Mouse (Mus musculus) forebrain, postnatal 0 days (tissue): ENCODE results near the gene Il1rapl2. TPM values are rescaled to one million over a fixed set of nuclear protein-coding genes. Genes with fewer than 3 reads are reported as not detected.

Source experiments
- ATAC-seq: fragments of 200-750 bp; cut with Nextera tagmentation; 2 replicates; pipeline ENCODE4 v1.8.0; 2017; ENCODE audit warnings: mild to moderate bottlenecking, moderate library complexity
- DNase-seq: peaks from one replicate; pipeline ENCODE4 v3.0.0-alpha.2; 2015
- H3K27ac ChIP-seq: fragments of 300-500 bp; sonication (generic); 2 replicates; pipeline ENCODE4 v1.5.1; 2014; ENCODE audit warnings: low read depth, mild to moderate bottlenecking, antibody characterized with exemption, low read length, moderate library complexity, mixed read lengths
- H3K27me3 ChIP-seq: fragments of 300-500 bp; sonication (generic); 2 replicates; pipeline ENCODE4 v1.6.1; 2014; ENCODE audit warnings: mild to moderate bottlenecking, low read length, mixed read lengths; ENCODE audit not compliant: insufficient read depth
- H3K36me3 ChIP-seq: fragments of 300-500 bp; sonication (generic); 2 replicates; pipeline ENCODE4 v1.6.1; 2014; ENCODE audit warnings: mild to moderate bottlenecking, moderate library complexity; ENCODE audit not compliant: insufficient read depth
- H3K4me1 ChIP-seq: fragments of 300-500 bp; sonication (generic); 2 replicates; pipeline ENCODE4 v1.6.1; 2014; ENCODE audit warnings: antibody characterized with exemption; ENCODE audit not compliant: insufficient read depth
- H3K4me2 ChIP-seq: fragments of 300-500 bp; sonication (generic); 2 replicates; pipeline ENCODE4 v1.6.1; 2014; ENCODE audit warnings: low read depth, mild to moderate bottlenecking, moderate library complexity
- H3K4me3 ChIP-seq: fragments of 300-500 bp; sonication (generic); 2 replicates; pipeline ENCODE4 v1.5.1; 2014; ENCODE audit warnings: low read depth, low read length, mixed read lengths
- H3K9ac ChIP-seq: fragments of 300-500 bp; sonication (generic); 2 replicates; pipeline ENCODE4 v1.6.1; 2014; ENCODE audit warnings: mild to moderate bottlenecking
- H3K9me3 ChIP-seq: fragments of 300-500 bp; sonication (generic); 2 replicates; pipeline ENCODE4 v1.6.1; 2016; ENCODE audit warnings: low read length
- CTCF ChIP-seq: sonication (generic); IDR thresholded peaks from 2 replicates; pipeline ENCODE4 v1.5.1; 2016; ENCODE audit warnings: antibody characterized with exemption, control low read depth, low read depth
- WGBS: fragments of 180-500 bp; shearing (Covaris S2); extraction: QIAGEN DNeasy Blood & Tissue Kit; methylation state at CpG from one replicate; pipeline ENCODE4 v1.1.7; 2014; 5-methylcytosine and 5-hydroxymethylcytosine counted together
- polyA plus RNA-seq: library from polyadenylated mRNA; unstranded; fragments of >200 nt; fragmentation: Nextera tagmentation; extraction: Ambion mirVana; gene quantifications from 2 replicates; pipeline ENCODE4 v1.2.1, GENCODE M21; 2015
- total RNA-seq: library from RNA; depleted of rRNA; stranded (reverse); fragments of >200 nt; gene quantifications from 2 replicates; pipeline ENCODE4 v1.2.3, GENCODE M21; 2014

Il1rapl2 gene
- total and polyA plus RNA-seq, 2 experiments from 2014 or later: 5.0 to 8.5 TPM

DNA sequence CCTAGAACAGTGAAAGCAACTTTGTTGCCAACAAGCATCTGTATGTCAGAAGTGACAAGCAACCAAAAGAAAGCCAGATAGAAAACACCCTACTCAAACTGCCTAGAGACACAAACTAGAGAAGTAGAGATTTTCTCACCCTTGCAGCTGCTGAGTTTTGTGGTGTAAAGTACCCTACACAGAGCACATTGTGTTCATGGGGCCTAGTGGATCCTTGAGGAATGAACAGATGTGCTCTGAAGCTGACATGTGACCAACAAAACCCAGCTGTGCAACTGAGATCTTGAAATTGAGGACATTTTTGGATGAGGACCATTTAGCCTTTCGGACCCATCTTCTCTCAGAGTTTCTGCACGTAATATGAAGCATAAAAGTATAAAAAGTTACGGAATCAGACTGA is 1268.0 kb downstream of the Il1rapl2 start:
- Histone ChIP-seq H3K4me2 (no peak overlapping the region), H3K4me1 (no peaks in the 10 kb centered on the region), H3K27ac (no peak overlapping the region), H3K36me3 (no peaks in the 10 kb centered on the region), H3K9me3 (no peaks in the 10 kb centered on the region), H3K27me3 (no peaks in the 10 kb centered on the region), H3K9ac (no peak overlapping the region), H3K4me3 (no peak overlapping the region)
- TF ChIP-seq CTCF: no peak
- DNase-seq: no peak
- ATAC-seq: no peak
- 90% methylated on average over 3 of the region's 3 CpGs for WGBS
